Mouse (Mus musculus): ENCODE data around the gene Kif2c.
"Not testable (repeated sequence)": the region's sequence is repeated elsewhere in the genome, so short reads cannot be mapped to it uniquely, and the experiment has no call there.

Kif2c gene

GRCm38 (mm10) chr4:117188969-117189368, 6.5 kb upstream of the Kif2c start:
- DNase-seq (ENCODE audit: low spot score in 2 of 2), result no peak

GRCm38 (mm10) chr4:117182759-117183096, 289 bp upstream of the Kif2c start:
- DNase-seq (ENCODE audit: low spot score in 2 of 2), result not testable (repeated sequence)

- DNase-seq (ENCODE audit: low spot score in 2 of 2), result no peak
These were observed 12.5 kb downstream of the Kif2c start for GRCm38 (mm10) chr4:117169936-117170335.

- no peak for DNase-seq (ENCODE audit: low spot score in 2 of 2)
These were observed 21.3 kb downstream of the Kif2c start for GRCm38 (mm10) chr4:117161183-117161582.

GRCm38 (mm10) chr4:117159666-117160065, 22.8 kb downstream of the Kif2c start:
- DNase-seq (ENCODE audit: low spot score in 2 of 2), result no peak

GRCm38 (mm10) chr4:117156372-117156771, 26.1 kb downstream of the Kif2c start:
- no peak for DNase-seq (ENCODE audit: low spot score in 2 of 2)

GRCm38 (mm10) chr4:117155792-117156355, 26.6 kb downstream of the Kif2c start, which contains the start of gene Rps8:
Rps8 (minus strand) TSS chr4:117156243.
- peak; percentile 77 to 78 for DNase-seq (ENCODE audit: low spot score in 2 of 2)

- no peak for DNase-seq (ENCODE audit: low spot score in 2 of 2)
These were observed 27.2 kb downstream of the Kif2c start for GRCm38 (mm10) chr4:117155020-117155791.

- no peak for DNase-seq (ENCODE audit: low spot score in 2 of 2)
These were observed 29.7 kb downstream of the Kif2c start for GRCm38 (mm10) chr4:117152714-117153113.

GRCm38 (mm10) chr4:117151416-117151815, 31.0 kb downstream of the Kif2c start:
- no peak for DNase-seq (ENCODE audit: low spot score in 2 of 2)

- DNase-seq (ENCODE audit: low spot score in 2 of 2), result no peak
These were observed 32.2 kb downstream of the Kif2c start for GRCm38 (mm10) chr4:117150212-117150733.

- DNase-seq (ENCODE audit: low spot score in 2 of 2), result no peak
These were observed 32.9 kb downstream of the Kif2c start for GRCm38 (mm10) chr4:117149291-117150211.

- no peak for DNase-seq (ENCODE audit: low spot score in 2 of 2)
These were observed 33.6 kb downstream of the Kif2c start for GRCm38 (mm10) chr4:117148815-117149214.

- DNase-seq (ENCODE audit: low spot score in 2 of 2), result no peak
These were observed 34.3 kb downstream of the Kif2c start for GRCm38 (mm10) chr4:117148047-117148713.

GRCm38 (mm10) chr4:117146176-117146575, 36.3 kb downstream of the Kif2c start:
- DNase-seq (ENCODE audit: low spot score in 2 of 2), result peak; percentile 79 to 83

- DNase-seq (ENCODE audit: low spot score in 2 of 2), result no peak
These were observed 37.2 kb downstream of the Kif2c start for GRCm38 (mm10) chr4:117145248-117145647.

GRCm38 (mm10) chr4:117143023-117143422, 39.4 kb downstream of the Kif2c start:
- no peak for DNase-seq (ENCODE audit: low spot score in 2 of 2)

GRCm38 (mm10) chr4:117140613-117141012, 41.8 kb downstream of the Kif2c start:
- no peak for DNase-seq (ENCODE audit: low spot score in 2 of 2)

- no peak for DNase-seq (ENCODE audit: low spot score in 2 of 2)
These were observed 43.2 kb downstream of the Kif2c start for GRCm38 (mm10) chr4:117139217-117139612.

GRCm38 (mm10) chr4:117138295-117139216, 43.9 kb downstream of the Kif2c start:
- no peak for DNase-seq (ENCODE audit: low spot score in 2 of 2)
